Mouse (Mus musculus): ENCODE data around the gene Tmem132a. TPM values are rescaled to one million over a fixed set of nuclear protein-coding genes. Genes with fewer than 3 reads are reported as not detected.

The Tmem132a gene
- polyA plus RNA-seq, 1 experiment, result 4.9 TPM

GRCm38 (mm10) chr19:10821319-10821718, 48.4 kb downstream of the Tmem132a start:
- H3K36me3 ChIP-seq (ENCODE audit: control insufficient read depth, insufficient read depth, low read length), result no peaks in the 10 kb centered on the region
- no peak for TF ChIP-seq CTCF (IDR thresholded peaks at IDR 0.05; ENCODE audit: extremely low read depth, insufficient read length, insufficient replicate concordance, low read depth, low read length)
- no peak for TF ChIP-seq POLR2A (IDR thresholded peaks at IDR 0.05; ENCODE audit: low read depth, low read length)
- no peak overlapping the region for H3K27ac ChIP-seq (ENCODE audit: insufficient read depth, low read depth, low read length)
- no peaks in the 10 kb centered on the region for H3K27me3 ChIP-seq (ENCODE audit: control insufficient read depth, insufficient read depth, low read length)
- 76% methylated on average over 7 of the region's 7 CpGs for WGBS
- H3K4me3 ChIP-seq (ENCODE audit: low read depth, low read length), result no peak overlapping the region
- H3K4me1 ChIP-seq (ENCODE audit: control insufficient read depth, insufficient read depth, insufficient read length, low read length), result peaks cover 5% of the 10 kb centered on the region; the same call in 1 of the 2 replicates

- 14% methylated on average over 17 of the region's 17 CpGs for WGBS
- H3K4me3 ChIP-seq (ENCODE audit: low read depth, low read length), result peak overlapping the region; percentile 31
- no peaks in the 10 kb centered on the region for H3K27me3 ChIP-seq (ENCODE audit: control insufficient read depth, insufficient read depth, low read length)
- H3K4me1 ChIP-seq (ENCODE audit: control insufficient read depth, insufficient read depth, insufficient read length, low read length), result peaks cover 5% of the 10 kb centered on the region; the same call in 1 of the 2 replicates
- no peaks in the 10 kb centered on the region for H3K36me3 ChIP-seq (ENCODE audit: control insufficient read depth, insufficient read depth, low read length)
- TF ChIP-seq POLR2A (IDR thresholded peaks at IDR 0.05; ENCODE audit: low read depth, low read length), result no peak; the same call in 1 of the 2 replicates
- no peak for TF ChIP-seq CTCF (IDR thresholded peaks at IDR 0.05; ENCODE audit: extremely low read depth, insufficient read length, insufficient replicate concordance, low read depth, low read length)
- H3K27ac ChIP-seq (ENCODE audit: insufficient read depth, low read depth, low read length), result no peak overlapping the region
Measured at GRCm38 (mm10) chr19:10818217-10818946, 51.4 kb downstream of the Tmem132a start.

GRCm38 (mm10) chr19:10816462-10816861, 53.3 kb downstream of the Tmem132a start:
- H3K27me3 ChIP-seq (ENCODE audit: control insufficient read depth, insufficient read depth, low read length), result no peaks in the 10 kb centered on the region
- H3K36me3 ChIP-seq (ENCODE audit: control insufficient read depth, insufficient read depth, low read length), result no peaks in the 10 kb centered on the region
- TF ChIP-seq CTCF (IDR thresholded peaks at IDR 0.05; ENCODE audit: extremely low read depth, insufficient read length, insufficient replicate concordance, low read depth, low read length), result no peak
- no peak for TF ChIP-seq POLR2A (IDR thresholded peaks at IDR 0.05; ENCODE audit: low read depth, low read length)
- H3K4me1 ChIP-seq (ENCODE audit: control insufficient read depth, insufficient read depth, insufficient read length, low read length), result peaks cover 5% of the 10 kb centered on the region; the same call in 1 of the 2 replicates
- no peak overlapping the region for H3K4me3 ChIP-seq (ENCODE audit: low read depth, low read length)
- 74% methylated on average over 2 of the region's 2 CpGs for whole genome bisulfite sequencing
- H3K27ac ChIP-seq (ENCODE audit: insufficient read depth, low read depth, low read length), result no peak overlapping the region

DNA sequence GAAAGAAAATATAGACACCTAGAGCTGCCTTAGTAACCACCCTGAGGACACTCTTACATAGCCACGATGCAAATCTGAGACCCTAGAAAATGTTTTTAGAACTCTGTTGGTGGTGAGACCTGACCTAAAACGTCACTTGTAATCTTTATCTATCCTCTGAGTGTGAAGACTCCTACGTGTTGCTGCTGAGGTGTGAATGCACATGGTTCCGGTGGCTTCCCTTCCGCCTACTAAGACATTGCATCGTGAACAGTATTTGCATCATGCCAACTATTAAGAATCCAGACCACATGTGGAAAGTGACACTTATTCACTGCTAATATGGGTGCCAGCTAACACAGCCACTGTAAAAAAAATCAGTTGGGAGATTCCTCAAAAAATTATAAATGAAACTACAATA, 53.9 kb downstream of the Tmem132a start:
- WGBS, result 86% methylated on average over 6 of the region's 6 CpGs
- H3K4me3 ChIP-seq (ENCODE audit: low read depth, low read length), result no peak overlapping the region
- no peaks in the 10 kb centered on the region for H3K27me3 ChIP-seq (ENCODE audit: control insufficient read depth, insufficient read depth, low read length)
- TF ChIP-seq CTCF (IDR thresholded peaks at IDR 0.05; ENCODE audit: extremely low read depth, insufficient read length, insufficient replicate concordance, low read depth, low read length) (no peak), POLR2A (IDR thresholded peaks at IDR 0.05; ENCODE audit: low read depth, low read length) (no peak)
- peaks cover 5% of the 10 kb centered on the region; the same call in 1 of the 2 replicates for H3K4me1 ChIP-seq (ENCODE audit: control insufficient read depth, insufficient read depth, insufficient read length, low read length)
- H3K36me3 ChIP-seq (ENCODE audit: control insufficient read depth, insufficient read depth, low read length), result no peaks in the 10 kb centered on the region
- H3K27ac ChIP-seq (ENCODE audit: insufficient read depth, low read depth, low read length), result no peak overlapping the region

DNA sequence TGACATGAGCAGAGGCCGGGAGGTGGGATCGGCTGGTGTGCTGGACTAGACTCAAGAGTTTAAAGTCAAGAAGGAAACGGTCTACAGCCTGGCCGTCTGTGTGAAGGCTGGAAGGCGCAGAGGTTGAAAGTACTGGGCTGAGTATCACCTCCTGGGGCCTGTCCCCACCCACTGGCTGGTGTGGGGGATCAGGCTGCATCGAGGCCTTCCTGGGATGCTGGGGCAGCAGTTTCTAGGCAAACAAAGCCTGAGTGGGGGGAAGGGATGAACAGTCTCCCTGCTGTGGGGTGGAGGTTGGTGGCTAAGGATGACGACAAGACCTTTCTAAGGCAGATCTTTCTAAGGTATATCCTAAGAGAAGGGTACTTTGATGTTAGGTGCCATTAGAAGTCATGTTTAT, 55.8 kb downstream of the Tmem132a start:
- TF ChIP-seq POLR2A (IDR thresholded peaks at IDR 0.05; ENCODE audit: low read depth, low read length) (no peak), CTCF (IDR thresholded peaks at IDR 0.05; ENCODE audit: extremely low read depth, insufficient read length, insufficient replicate concordance, low read depth, low read length) (no peak)
- WGBS, result 72% methylated on average over 7 of the region's 7 CpGs
- H3K36me3 ChIP-seq (ENCODE audit: control insufficient read depth, insufficient read depth, low read length), result no peaks in the 10 kb centered on the region
- peaks cover 5% of the 10 kb centered on the region; the same call in 1 of the 2 replicates for H3K4me1 ChIP-seq (ENCODE audit: control insufficient read depth, insufficient read depth, insufficient read length, low read length)
- no peak overlapping the region for H3K4me3 ChIP-seq (ENCODE audit: low read depth, low read length)
- H3K27me3 ChIP-seq (ENCODE audit: control insufficient read depth, insufficient read depth, low read length), result no peaks in the 10 kb centered on the region
- H3K27ac ChIP-seq (ENCODE audit: insufficient read depth, low read depth, low read length), result no peak overlapping the region

DNA sequence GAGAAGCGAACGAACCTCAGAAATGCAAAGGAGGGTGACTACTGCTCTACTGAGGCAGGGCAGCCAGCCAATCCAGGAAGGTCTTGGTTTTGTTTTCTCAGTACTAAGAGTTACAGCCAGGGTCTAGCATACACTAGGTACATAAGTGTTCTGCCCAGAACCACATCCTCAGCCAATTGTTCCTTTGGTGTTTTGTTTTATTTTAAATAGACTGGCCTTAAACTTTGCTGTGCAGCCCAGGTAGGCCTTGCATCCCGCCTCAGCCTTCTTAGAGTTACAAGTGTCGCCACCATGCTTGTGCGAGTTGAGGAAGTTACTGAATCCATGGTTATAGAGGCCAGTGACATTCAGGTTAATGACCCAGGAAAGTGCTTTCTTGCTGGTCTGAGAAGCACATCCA, 56.7 kb downstream of the Tmem132a start:
- peaks cover 2% of the 10 kb centered on the region; the same call in 1 of the 2 replicates for H3K4me1 ChIP-seq (ENCODE audit: control insufficient read depth, insufficient read depth, insufficient read length, low read length)
- 93% methylated on average over 5 of the region's 5 CpGs for WGBS
- no peaks in the 10 kb centered on the region for H3K36me3 ChIP-seq (ENCODE audit: control insufficient read depth, insufficient read depth, low read length)
- H3K27ac ChIP-seq (ENCODE audit: insufficient read depth, low read depth, low read length), result no peak overlapping the region
- no peak for TF ChIP-seq CTCF (IDR thresholded peaks at IDR 0.05; ENCODE audit: extremely low read depth, insufficient read length, insufficient replicate concordance, low read depth, low read length)
- TF ChIP-seq POLR2A (IDR thresholded peaks at IDR 0.05; ENCODE audit: low read depth, low read length), result no peak
- no peaks in the 10 kb centered on the region for H3K27me3 ChIP-seq (ENCODE audit: control insufficient read depth, insufficient read depth, low read length)
- H3K4me3 ChIP-seq (ENCODE audit: low read depth, low read length), result no peak overlapping the region

DNA sequence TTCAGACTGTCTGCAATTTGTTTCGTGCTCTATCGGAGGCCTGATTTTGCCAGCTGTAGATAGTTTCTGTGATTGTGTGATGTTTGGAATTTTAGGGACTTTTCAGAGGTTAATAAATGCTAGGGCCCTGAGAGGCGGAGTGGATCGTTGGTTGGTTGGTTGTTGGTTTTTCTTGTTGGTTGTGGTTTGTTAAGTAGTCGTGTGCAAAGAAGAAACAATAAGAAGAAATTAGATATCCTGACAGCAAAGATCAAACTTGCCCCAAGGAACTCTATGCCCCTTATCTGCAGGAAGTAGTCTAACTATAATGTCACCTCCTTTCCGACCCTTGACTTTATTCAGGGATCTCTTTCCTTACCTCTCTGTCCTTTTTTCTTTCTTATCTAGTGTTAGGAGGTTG, 58.3 kb downstream of the Tmem132a start:
- H3K4me1 ChIP-seq (ENCODE audit: control insufficient read depth, insufficient read depth, insufficient read length, low read length), result no peaks in the 10 kb centered on the region
- H3K27ac ChIP-seq (ENCODE audit: insufficient read depth, low read depth, low read length), result no peak overlapping the region
- TF ChIP-seq POLR2A (IDR thresholded peaks at IDR 0.05; ENCODE audit: low read depth, low read length) (no peak), CTCF (IDR thresholded peaks at IDR 0.05; ENCODE audit: extremely low read depth, insufficient read length, insufficient replicate concordance, low read depth, low read length) (no peak)
- H3K36me3 ChIP-seq (ENCODE audit: control insufficient read depth, insufficient read depth, low read length), result no peaks in the 10 kb centered on the region
- H3K27me3 ChIP-seq (ENCODE audit: control insufficient read depth, insufficient read depth, low read length), result no peaks in the 10 kb centered on the region
- 65% methylated on average over 6 of the region's 6 CpGs for WGBS
- H3K4me3 ChIP-seq (ENCODE audit: low read depth, low read length), result no peak overlapping the region

All from small intestine, adult 2 months (tissue).